Mouse (Mus musculus) adrenal gland, adult 18-20 months (tissue): Measurements from ENCODE around the gene Plcl2. TPM values are rescaled to one million over a fixed set of nuclear protein-coding genes. Genes with fewer than 3 reads are reported as not detected.
A peak's percentile ranks its signal among the peaks of the same experiment; 100 is the strongest.

Experiments
- DNase-seq, 2 experiments: peaks; one replicate each; pipeline ENCODE4 v3.0.0; 2021 to 2022; ENCODE audit warnings: low spot score in 2 of 2
- total RNA-seq, 2 experiments: library from RNA; stranded (reverse); gene quantifications; 1 replicate in 1 of 2; 2 replicates in 1 of 2; pipeline ENCODE4 v1.2.3; 2021

The Plcl2 gene
- total RNA-seq, 2 experiments from 2014 or later: 48.7 to 58.0 TPM

DNA sequence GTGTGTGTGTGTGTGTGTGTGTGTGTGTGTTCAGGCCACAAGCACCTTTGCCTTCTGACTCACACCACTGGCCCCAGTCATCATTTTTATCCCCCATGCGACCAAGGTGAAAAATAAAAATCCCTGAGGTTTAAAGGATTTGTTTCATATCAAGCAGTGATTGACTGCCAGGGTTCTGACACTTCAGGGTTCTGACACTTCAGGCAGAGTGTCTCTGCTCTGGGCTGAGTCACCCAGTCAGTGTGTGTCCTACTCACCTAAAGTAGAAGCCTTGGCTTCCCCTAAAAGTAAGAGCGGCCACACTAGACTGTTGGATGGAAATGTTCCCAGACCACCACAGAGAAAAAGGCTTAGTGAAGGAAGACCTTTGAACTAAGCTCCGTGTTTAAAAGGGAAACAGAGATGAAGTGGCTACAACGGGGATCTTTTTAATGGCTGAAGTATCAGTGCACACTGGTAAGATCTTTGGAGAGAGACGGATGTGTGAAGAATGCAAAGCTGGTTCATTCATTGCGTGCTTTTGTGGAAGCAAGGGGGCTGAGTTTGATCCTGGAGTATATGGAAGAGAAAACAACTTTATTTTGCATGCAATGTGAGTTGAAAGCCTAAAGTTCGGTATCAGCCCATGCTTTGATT is 11.0 kb upstream of the Plcl2 start:
- DNase-seq: no peak

DNA sequence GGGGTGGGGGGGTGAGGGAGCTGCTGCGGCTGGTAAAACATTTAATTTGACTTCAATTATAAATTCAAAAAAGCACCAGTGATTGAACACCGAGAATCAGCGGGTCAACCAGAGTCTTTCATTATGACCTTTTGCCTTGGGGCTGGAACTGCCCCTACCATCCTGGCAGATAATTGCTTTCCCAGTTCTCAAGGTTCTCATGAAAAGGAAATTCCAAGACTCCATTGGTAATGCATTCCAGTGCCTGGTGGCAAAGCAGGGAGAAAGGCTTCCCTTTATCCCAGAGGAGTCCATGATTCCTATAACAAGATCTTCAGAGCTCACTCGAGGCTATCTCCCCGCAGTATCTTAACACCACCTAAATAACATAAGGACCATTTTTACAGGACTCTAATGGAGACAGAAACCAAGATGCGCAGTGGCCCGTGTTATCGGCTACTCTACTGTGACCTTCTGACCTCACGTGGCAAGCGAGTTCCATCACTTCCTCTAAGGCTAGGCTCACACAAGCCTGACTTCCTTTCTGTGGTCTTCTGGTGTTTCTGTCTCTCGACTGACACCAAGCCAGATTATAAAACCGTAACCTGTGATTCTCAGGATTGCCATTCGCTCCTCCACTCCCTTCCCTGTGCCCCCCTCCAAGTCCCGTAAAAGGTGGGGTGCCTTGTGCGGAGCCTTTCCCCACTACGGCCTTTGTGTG is 10.0 kb upstream of the Plcl2 start:
- no peak for DNase-seq

DNA sequence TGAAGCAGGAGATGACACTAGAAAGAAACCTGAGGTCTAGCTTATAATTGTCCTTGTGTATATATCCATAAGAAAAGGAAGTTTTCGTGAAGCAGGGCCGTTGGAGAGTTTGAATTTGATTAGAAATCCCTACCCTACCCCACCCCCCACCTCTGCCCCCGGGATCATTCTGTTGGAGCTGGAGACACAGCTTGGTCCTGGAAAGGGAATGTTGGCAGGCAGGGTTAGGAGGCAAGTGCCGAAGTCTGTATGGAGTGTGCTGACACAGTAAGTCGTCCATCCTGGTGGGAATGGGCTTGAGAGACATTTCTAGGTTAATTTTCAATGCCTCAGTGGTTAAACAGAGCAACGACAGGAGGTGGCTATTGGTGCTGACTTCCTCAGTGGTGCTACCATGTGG is 8.4 kb upstream of the Plcl2 start:
- no peak for DNase-seq

DNA sequence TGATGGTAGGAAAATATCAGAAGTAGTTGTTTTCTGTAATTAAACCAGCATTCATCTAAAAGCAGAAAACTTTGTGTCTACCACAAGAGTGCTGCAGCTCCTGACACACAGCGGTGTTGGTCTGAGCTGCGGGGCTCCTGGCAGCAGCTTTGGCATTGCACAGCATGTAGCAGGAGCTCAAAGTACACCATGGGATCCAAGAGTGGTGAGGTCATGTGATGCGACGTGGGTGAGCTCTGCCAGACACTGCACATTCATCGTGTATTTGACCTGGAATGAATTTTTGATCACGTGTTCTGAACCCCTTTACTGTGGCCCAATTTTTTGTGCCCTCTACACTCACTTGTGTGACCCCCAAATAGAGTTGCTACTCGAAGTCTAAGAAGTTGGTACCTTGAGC is 6.1 kb upstream of the Plcl2 start:
- DNase-seq: no peak

DNA sequence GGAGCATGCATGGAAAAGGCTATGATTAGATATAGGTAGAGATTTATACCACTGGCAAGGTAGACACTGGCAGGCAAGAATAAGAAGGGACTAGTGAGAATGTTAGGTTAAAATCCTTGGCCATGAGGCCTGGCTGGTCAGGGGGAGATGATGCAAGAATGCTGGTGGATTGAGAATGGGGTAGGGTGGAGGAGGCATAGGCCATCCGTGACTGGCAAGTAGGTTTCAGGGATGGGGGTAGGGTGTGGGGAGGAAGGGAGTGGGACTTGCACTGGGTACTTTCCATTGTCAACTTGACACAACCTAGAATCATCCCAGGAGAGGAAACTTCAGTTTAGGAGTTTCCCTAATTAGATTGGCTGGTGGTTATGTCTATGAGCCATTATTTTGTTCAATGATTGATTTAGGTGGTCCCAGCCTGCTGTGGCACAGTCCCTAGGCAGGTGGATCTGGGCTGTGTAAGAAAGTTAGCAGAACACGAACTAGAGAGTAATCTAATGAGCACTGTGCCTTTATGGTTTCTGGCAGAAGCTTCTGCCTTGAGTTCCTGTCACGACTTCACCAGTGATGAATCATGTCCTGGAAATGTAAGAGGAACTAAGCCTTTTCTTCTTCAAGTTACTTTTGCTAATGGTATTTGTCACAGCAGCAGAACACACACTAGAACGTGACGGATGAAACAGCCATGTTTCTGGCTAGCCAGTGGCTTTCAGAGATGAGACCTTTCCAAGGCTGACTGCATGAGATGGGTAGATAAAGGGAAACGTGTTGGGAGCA is 4.9 kb upstream of the Plcl2 start:
- no peak for DNase-seq

DNA sequence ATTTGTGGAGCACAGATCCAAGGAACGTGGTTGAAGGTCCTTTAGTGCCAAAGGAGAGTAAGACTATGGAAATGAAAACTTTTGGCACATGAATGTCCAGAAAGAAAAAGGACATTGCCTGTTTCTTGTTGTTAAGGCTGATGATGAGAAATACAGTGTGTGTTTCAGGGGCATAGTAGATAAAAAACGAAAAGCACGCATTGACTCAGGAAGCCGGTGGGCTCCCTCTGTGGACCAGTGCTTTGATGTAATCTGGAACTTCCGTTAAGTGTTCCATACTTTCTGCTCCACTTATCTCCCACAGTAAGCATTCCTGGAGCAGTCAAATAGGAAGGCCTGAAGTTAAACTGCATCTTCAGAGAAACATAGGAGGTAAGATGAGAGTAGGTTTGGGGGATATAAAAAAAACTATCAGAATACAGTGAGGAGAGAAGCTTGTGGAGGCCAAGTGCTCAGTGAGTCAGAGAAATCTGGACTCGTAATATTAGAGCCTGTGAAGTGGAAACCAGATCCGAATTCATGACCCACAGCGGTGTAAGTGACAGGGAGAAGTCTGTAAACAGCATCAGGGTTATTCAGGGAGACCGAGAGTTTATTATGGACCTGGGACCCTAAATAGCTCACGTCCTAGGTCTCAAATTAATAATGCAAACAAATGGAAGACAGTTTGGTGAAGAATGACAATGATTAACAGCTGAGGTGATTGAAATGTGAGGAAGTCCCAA is 3.1 kb upstream of the Plcl2 start:
- no peak for DNase-seq

DNA sequence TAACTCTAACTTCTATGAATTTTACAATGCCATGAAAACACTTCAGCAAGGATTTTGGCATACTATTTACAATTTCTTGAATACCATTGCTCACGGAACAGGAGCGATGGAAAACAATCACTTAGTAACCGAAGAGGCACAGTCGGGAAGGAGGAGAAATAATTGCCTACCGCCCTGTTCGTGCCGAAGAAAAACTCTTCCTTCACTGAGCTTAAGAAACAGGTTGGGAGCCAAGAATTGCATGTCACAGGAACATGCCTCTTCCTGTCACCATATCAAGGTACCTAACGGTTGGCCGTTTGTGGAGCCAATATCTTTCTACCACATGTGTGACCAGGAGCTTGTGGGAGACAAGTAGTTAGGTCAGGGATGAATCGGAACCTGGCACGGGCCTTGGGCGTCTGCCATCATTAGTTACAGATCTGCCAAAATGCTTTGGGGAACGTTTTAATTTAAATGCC is 2.3 kb upstream of the Plcl2 start:
- no peak for DNase-seq

DNA sequence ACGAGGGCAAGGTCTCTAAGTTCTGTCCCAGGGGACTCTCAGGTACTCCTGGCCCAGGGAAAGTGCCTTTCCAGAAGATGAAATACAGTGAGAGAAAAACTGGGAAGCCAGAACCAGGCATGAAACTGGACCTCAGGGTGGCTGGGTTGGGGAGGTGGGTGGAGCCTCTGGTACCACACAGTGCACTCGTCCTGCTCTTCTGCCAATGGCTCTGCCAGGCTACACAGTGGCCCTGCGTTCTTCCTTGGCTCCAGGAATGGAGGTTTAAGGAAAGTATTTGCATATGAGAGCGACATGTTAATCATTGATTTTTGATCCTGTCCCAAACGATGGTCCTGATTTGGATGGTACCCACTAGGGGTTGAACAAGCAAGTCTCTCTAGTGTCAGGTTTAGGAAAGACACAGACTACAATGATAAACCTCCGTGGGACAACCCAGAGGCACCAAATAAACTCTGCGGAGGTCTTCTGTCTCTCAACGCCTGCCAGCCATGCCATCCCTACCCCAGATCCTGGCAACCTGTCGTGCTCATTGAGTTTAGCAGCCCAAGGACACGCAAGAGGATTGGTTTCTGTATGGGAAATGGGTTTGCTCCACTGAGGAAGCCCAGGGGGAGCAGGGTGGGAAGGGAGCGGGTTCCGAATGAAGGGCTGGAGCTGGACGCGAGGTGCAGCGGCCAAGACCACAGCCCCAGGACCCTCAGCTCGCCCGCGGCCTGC is 988 bp upstream of the Plcl2 start:
- DNase-seq: peak in 1 of 2 experiments; percentile 51

DNA sequence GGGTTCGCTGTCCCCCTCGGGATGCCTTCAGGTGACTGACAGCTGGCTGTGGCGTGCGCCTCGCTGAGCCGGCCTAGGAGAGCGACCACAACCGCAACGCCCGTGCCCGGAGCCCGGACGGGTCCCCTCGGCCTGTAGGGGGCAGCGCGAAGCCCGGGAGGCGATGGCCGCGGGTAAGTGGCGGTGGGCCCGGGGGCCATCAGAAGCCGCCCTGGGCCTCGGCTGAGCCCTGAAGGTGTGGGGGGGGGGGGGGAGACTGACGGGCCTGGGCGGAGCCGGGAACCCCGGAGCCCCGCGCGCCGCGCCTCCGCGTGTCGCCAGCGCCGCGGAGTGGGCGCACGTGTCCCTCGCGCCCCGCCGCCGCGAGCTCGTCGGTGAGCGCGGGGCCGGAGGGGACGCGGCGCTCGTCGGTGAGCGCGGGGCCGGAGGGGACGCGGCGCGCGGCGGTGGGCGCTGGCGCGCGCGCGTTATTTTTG is 390 bp upstream of the Plcl2 start:
- DNase-seq: peak; percentile 75 to 81

DNA sequence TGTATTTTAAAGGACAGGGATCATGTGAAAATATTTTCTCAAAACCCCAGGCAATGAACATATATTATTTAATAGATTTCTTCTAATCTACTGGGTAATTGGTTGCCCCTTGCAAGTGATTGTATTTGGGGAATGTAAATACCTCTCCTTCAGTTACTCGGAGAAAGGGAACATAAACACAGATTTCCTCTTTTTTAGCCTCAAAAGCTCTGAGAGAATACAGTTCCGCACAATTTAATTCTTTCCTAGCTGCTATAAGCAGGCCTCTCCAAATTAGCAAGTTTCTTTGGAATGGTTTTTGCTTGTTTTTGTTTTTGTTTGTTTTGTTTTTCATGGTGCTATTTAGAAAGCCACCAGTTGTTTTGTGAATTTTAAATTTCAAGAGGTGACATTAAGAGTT is 1.1 kb downstream of the Plcl2 start:
- DNase-seq: no peak

DNA sequence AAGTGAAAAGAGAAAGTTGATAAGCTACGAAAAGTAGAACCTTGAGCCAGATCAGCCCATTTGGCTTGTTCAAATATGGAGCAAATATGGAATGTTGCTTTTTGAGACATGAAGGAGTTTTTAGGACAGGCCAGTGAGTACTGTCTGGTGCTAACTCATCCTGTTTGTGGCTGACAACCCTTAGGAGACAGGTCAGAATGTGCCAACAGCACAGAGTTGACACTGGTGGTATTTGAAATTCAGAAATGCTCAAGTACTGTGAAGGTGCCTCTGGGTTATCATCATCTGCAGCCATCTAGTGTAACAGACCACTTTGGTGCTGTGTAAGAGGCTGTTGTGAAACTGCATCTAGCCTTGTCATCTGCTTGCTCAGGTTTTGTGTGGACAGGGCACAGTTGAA is 1.5 kb downstream of the Plcl2 start:
- DNase-seq: no peak

DNA sequence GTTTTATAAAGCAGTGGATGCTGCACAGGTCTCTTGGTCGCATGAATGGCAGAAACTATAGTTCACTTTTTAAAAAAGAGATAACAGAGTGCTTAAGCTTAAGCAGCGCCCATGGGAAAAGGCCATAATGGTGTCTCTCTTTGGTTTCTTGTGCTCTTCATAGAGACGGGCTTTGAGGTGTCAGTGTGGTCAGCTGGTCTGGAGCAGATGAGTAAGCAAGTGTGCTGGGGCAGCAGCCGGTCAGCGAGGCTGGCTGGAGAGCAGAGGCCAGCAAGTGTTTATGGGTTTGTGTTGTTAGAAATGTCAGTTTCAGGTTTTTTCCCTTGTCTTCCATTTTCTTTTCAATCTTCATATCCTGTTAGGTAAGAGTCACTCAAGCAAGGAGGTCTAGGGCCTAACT is 3.0 kb downstream of the Plcl2 start:
- DNase-seq: no peak

DNA sequence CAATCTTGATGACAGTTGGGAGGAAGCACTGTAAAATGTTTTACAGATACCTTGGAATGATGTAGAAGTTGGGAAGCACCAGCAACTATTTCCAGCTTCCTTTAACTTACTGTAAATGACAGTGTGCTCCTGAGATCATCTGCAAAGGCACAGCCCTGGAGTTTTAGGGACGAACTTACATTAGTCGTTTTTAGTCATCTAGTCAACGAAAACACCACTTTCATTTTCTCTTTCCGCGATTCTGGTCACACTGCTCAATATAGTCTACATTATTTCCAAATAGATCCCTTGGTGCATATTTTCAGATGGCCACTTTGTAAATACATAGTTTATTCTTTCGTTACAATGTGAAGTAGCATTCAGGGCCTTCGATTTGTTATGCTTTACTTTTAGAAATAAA is 3.6 kb downstream of the Plcl2 start:
- DNase-seq: no peak

DNA sequence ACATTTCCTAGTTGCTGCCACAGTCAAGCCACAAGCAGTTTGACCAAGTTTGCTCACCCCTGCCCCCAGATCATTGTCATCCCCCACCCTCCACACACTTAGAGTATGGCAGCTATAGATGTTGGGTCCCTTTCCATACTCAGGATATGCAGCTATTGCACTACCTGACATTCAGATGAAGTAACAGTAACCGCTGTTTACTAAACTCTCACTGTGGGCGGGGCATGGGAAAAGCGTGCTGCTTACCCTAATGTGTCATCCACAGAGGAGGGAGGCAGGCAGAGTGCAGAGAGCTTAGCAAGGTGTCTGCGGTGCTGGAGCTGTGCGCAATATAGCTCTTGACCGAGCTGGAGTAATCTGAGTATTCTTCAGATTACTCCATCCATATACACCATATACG is 4.2 kb downstream of the Plcl2 start:
- DNase-seq: no peak

DNA sequence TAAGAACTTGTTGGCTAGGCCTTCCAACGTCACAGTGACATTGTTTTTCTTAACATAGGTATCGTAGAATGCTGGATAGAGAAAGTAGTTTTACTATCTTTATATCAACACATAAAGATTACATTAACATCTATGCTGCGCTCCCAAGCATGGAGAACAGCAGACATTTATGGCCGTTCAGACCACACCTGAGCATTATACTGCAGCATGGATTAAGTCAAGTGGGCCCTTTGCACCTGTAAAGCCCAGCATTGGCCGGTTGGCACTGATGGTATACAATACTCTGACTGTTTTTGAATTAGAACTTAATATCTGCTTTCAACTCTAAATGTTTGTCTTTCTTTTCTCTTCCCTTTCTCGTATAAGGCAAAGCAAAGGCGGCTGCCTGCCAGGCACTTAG is 4.8 kb downstream of the Plcl2 start:
- DNase-seq: no peak

DNA sequence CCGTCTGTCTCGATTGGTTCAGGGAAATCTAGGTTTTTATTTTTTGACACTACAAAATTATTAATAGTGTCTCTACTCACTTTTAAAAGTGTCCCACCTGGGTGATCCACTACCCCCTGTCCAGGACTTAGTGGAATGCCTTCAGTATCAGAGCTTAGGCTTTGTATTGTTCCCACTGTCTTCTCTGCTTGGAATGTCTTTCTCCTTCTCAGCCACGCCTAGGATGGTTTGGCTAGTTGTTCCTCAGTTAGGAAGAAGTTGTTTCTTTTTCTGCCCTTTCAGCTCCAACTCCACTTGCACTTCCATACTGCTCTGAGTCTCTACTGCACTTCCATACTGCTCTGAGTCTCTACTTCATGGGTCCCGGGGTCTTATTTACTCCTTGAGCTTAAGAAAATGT is 6.7 kb downstream of the Plcl2 start:
- DNase-seq: no peak

DNA sequence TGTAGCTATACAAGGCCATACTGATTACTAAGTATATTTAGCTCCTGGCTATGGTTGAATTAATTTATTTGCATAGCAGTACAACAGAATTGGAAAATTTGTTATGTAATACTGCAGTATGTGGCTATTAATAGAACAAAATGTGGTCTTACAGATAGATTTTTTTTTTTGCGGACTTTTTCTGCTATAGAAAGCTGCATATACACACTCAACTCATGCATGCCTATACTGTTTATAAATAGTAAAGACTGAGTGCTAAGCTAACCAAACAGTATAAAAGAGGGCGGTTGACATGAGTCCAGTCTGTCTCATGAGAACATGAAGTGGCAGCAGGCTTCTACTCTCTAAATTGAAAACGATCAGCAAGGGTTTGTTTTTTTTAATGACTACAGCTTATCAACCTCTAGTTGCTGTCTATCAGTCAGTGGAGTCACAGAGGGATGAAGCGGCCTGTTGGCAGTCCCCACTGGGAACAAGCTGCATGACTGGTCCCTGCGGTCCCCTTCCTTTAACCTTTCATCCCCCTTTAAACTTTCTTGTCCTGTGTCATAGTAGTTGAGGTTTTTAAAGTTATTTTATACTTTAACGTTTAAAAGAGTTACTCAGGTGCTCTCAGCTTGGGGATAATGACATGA is 8.7 kb downstream of the Plcl2 start:
- DNase-seq: no peak

DNA sequence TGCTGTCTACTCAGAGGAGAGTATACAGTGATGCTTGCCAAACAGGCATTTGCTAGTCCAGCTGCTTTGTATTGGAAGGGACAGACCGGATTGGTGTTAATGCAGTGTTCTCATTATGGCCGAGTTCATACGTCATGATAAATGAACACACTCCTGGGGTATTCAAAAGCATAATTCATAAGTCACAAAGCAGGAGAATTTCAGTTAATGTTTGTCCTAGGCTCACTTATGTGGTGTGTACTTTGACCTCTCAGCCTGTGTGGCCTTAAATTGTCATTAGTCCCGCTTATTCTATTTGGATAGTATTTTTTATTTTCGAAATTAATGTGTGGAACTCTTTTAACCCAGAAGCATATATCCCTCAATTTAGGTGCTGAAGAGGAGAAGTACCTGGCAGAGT is 10.4 kb downstream of the Plcl2 start:
- DNase-seq: no peak

DNA sequence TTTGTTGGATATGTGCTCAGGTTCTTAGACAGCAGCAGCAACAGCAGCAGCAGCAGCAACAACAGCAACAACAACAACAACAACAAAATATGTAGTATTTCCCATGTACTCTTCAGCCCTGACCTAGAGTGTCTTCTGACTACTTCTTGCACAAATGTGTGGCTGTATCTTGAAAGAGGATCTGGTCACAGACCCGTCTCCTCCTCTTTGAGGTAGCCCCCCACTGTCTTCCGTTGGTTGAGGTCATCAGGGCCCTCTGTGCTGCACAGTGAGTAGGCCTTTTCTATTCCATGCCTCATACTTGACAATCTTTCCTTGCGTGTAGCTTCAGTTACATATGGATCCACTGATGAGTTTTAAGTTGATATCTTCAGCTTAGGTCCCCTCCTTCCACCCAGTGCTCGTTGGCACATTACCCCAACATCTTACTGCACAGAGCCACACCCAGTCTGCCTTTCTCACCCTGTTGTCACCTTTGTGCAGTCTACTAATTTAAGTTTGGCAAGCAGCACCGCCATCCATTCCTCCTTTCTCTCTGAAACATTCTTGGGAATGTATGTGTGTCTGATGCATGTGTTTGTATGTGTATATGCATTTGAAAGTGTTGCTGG is 13.4 kb downstream of the Plcl2 start:
- no peak for DNase-seq

DNA sequence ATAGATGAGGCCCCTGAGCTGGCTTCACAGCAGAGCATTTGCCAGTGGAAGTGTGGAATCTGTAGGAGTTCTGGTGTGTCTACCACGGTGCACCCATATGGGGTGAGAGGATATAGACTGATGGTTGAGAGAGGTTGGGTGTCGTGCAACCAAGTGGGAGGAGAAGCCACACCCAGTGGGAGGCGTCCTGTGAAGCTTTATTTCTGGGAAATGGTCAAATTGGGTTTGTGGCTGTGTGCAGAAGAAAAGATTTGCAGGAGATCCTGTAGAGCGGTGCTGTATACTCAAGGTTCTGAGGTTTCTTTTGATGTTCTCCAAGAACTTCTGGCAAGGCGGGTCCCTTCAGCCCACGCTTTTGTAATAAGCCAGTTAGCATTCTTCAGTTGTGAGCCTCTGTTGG is 15.8 kb downstream of the Plcl2 start:
- DNase-seq: no peak
